Mouse (Mus musculus) heart, adult 2 months (tissue): Measurements from ENCODE around the gene Rab11a.
"Not testable (repeated sequence)": the region's sequence is repeated elsewhere in the genome, so short reads cannot be mapped to it uniquely, and the experiment has no call there.

Experiments used
- CTCF ChIP-seq: fragments of 200-600 bp; IDR thresholded peaks from 2 replicates; pipeline ENCODE4 v1.8.1; 2022; ENCODE audit warnings: antibody characterized with exemption, mild to moderate bottlenecking, moderate library complexity
- EP300 ChIP-seq: fragments of 200-500 bp; IDR thresholded peaks from 2 replicates; pipeline ENCODE4 v1.6.1; 2011; ENCODE audit warnings: low read depth, low read length, control low read depth; ENCODE audit not compliant: insufficient read depth
- POLR2A ChIP-seq: fragments of 200-500 bp; IDR thresholded peaks from 2 replicates; pipeline ENCODE4 v1.6.1; 2011; ENCODE audit warnings: mild to moderate bottlenecking, low read depth, low read length, control low read depth; ENCODE audit not compliant: insufficient read depth

DNA sequence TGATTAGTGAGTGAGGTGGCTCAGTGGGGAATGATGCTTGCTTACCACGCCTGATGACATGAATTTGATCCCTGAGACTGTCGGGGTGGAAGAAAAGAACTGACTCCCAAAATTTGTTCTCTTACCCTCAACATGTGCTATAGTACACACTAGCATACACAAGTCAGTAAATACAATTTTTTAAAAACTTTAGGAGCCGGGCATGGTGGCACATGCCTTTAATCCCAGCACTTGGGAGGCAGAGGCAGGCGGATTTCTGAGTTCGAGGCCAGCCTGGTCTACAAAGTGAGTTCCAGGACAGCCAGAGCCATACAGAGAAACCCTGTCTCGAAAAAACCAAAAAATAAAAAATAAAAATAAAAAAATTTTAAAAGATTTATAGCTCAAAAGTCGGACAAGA lies 2.6 kb downstream of the Rab11a start:
- not testable (repeated sequence) for TF ChIP-seq CTCF, POLR2A, EP300
